In genomic region chrX:7714135-7714899, GRCm38 (mm10) we compare ENCODE assay signal across 7 mouse cellular contexts. TPM values are rescaled to one million over a fixed set of nuclear protein-coding genes. Genes with fewer than 3 reads are reported as not detected.
DNase-seq lines count a peak whose midpoint lies in the region; ATAC-seq lines count a peak whose summit lies in the region.
"Not testable (repeated sequence)": the region's sequence is repeated elsewhere in the genome, so short reads cannot be mapped to it uniquely, and the experiment has no call there.

Gene Wdr45, plus strand, starts transcription at chrX:7714333.

- not testable (repeated sequence) for H3K27me3 ChIP-seq in intestine, embryonic 16.5 days (replicated peaks; ENCODE audit: control insufficient read depth, insufficient read depth, low read length); midbrain, embryonic 11.5 days (ENCODE audit: control insufficient read depth, insufficient read depth, low read length)

- 13% methylated on average over 24 of the region's 60 CpGs for WGBS in intestine, embryonic 16.5 days
- 15% methylated on average over 23 of the region's 60 CpGs for WGBS in midbrain, embryonic 11.5 days

- not testable (repeated sequence) for H3K36me3 ChIP-seq in intestine, embryonic 16.5 days (ENCODE audit: control insufficient read depth, insufficient read depth, low read length); midbrain, embryonic 11.5 days (ENCODE audit: control insufficient read depth, insufficient read depth, low read length)

- H3K9ac ChIP-seq in intestine, embryonic 16.5 days (ENCODE audit: low read depth, low read length), result peak within 1 kb of the TSS; percentile 49; the same call in 1 of the 2 replicates
- H3K9ac ChIP-seq in midbrain, embryonic 11.5 days (ENCODE audit: low read length), result peak within 1 kb of the TSS; percentile 2; the same call in 1 of the 2 replicates

- H3K9me3 ChIP-seq in intestine, embryonic 16.5 days (ENCODE audit: control insufficient read depth, low read length); midbrain, embryonic 11.5 days (ENCODE audit: control insufficient read depth, low read length): not testable (repeated sequence)

- intact Hi-C loops in left cerebral cortex, postnatal 36 days (cut with DNase I), result not testable (repeated sequence)

- H3K4me3 ChIP-seq in intestine, embryonic 16.5 days (ENCODE audit: low read length), result peak within 1 kb of the TSS; percentile 32
- H3K4me3 ChIP-seq in midbrain, embryonic 11.5 days (ENCODE audit: low read depth, low read length), result peak within 1 kb of the TSS; percentile 18

- not testable (repeated sequence) for H3K4me1 ChIP-seq in intestine, embryonic 16.5 days (ENCODE audit: control insufficient read depth, insufficient read depth, low read length); midbrain, embryonic 11.5 days (ENCODE audit: control insufficient read depth, insufficient read depth, low read length)

- peak within 1 kb of the TSS; percentile 37 for H3K4me2 ChIP-seq in intestine, embryonic 16.5 days (ENCODE audit: low read depth, low read length)
- H3K4me2 ChIP-seq in midbrain, embryonic 11.5 days, result peak within 1 kb of the TSS; percentile 29; the same call in 1 of the 2 replicates

- ATAC-seq in intestine, embryonic 16.5 days, result peak; percentile 97
- ATAC-seq in midbrain, embryonic 11.5 days (ENCODE audit: low FRiP score), result peak; percentile 96

- H3K27ac ChIP-seq in intestine, embryonic 16.5 days (ENCODE audit: low read length); midbrain, embryonic 11.5 days (ENCODE audit: low read depth, low read length): not testable (repeated sequence)

- DNase-seq in adrenal gland, adult 8-10 months, result peak; percentile 93
- peak; percentile 87 for DNase-seq in embryo, embryonic 9.5 days (ENCODE audit: extremely low spot score)
- peak; percentile 66 to 87 for DNase-seq in gastrocnemius, postnatal 4 days (ENCODE audit: low spot score in 2 of 2)
- peak; percentile 88 to 91 for DNase-seq in left cerebral cortex, postnatal 36 days (ENCODE audit: low spot score in 2 of 2)
- DNase-seq in midbrain, embryonic 11.5 days (ENCODE audit: low spot score, missing footprints), result peak; percentile 93
- DNase-seq in skeletal muscle tissue, adult 2 months (ENCODE audit: low read depth, low spot score), result peak; percentile 97

RNA-seq across cellular contexts. Expression of gene Wdr45, which starts in this region (rescaled TPM):
- total RNA-seq in adrenal gland, adult 8-10 months (2022), result 10 to 100 TPM; 68.5 to 92.2 (median 76.2) TPM
- 10 to 100 TPM; 25.6 to 30.7 TPM for total RNA-seq in gastrocnemius, postnatal 4 days (2021)
- polyA plus RNA-seq in intestine, embryonic 16.5 days (2015; fragmentation: Nextera tagmentation; extraction: Ambion mirVana), result 25.8 and 26.6 TPM in 2 replicates
- total RNA-seq in left cerebral cortex, postnatal 36 days (2021), result 10 to 100 TPM; 64.0 to 64.3 TPM
- 12.8 and 14.1 TPM in 2 replicates for polyA plus RNA-seq in midbrain, embryonic 11.5 days (2014; fragmentation: Nextera tagmentation; extraction: Ambion mirVana)
